Mouse (Mus musculus): Measurements from ENCODE around the gene Sipa1l1. TPM values are rescaled to one million over a fixed set of nuclear protein-coding genes. Genes with fewer than 3 reads are reported as not detected.

The Sipa1l1 gene
- polyA plus RNA-seq, 1 experiment from 2014 or later: 37.0 TPM

- Histone ChIP-seq H3K36me3 (no peaks in the 10 kb centered on the region), H3K27ac (no peak overlapping the region), H3K4me1 (peaks cover 33% of the 10 kb centered on the region), H3K27me3 (ENCODE audit: low read depth, poor library complexity, severe bottlenecking) (no peaks in the 10 kb centered on the region), H3K9me3 (replicated peaks) (no peaks in the 10 kb centered on the region), H3K4me3 (no peak overlapping the region)
- DNase-seq (ENCODE audit: low spot score): no peak
- 81% methylated on average over 3 of the region's 3 CpGs for WGBS
Measured at GRCm38 (mm10) chr12:82273503-82273902, 104.4 kb downstream of the Sipa1l1 start.

- no peak for DNase-seq (ENCODE audit: low spot score)
- Histone ChIP-seq H3K27me3 (ENCODE audit: low read depth, poor library complexity, severe bottlenecking) (no peaks in the 10 kb centered on the region), H3K27ac (no peak overlapping the region), H3K9me3 (replicated peaks) (no peaks in the 10 kb centered on the region), H3K36me3 (no peaks in the 10 kb centered on the region), H3K4me3 (no peak overlapping the region), H3K4me1 (peaks cover 28% of the 10 kb centered on the region)
- 79% methylated on average over 5 of the region's 5 CpGs for WGBS
Measured at GRCm38 (mm10) chr12:82274576-82274975, 105.5 kb downstream of the Sipa1l1 start.

- H3K36me3 ChIP-seq: no peaks in the 10 kb centered on the region
- H3K27me3 ChIP-seq (ENCODE audit: low read depth, poor library complexity, severe bottlenecking): no peaks in the 10 kb centered on the region
- no peak overlapping the region for H3K4me3 ChIP-seq
- 68% methylated on average over 5 of the region's 5 CpGs for WGBS
- no peak for DNase-seq (ENCODE audit: low spot score)
- no peak overlapping the region for H3K27ac ChIP-seq
- no peaks in the 10 kb centered on the region for H3K9me3 ChIP-seq (replicated peaks)
- H3K4me1 ChIP-seq: peaks cover 28% of the 10 kb centered on the region
Measured at GRCm38 (mm10) chr12:82275767-82276166, 106.6 kb downstream of the Sipa1l1 start.

- DNase-seq (ENCODE audit: low spot score): no peak
- Histone ChIP-seq H3K4me3 (no peak overlapping the region), H3K9me3 (replicated peaks) (no peaks in the 10 kb centered on the region), H3K36me3 (no peaks in the 10 kb centered on the region), H3K27ac (no peak overlapping the region), H3K27me3 (ENCODE audit: low read depth, poor library complexity, severe bottlenecking) (no peaks in the 10 kb centered on the region), H3K4me1 (peaks cover 28% of the 10 kb centered on the region)
- 89% methylated on average over 1 of the region's 1 CpGs for WGBS
Measured at GRCm38 (mm10) chr12:82276591-82276990, 107.5 kb downstream of the Sipa1l1 start.

- no peaks in the 10 kb centered on the region for H3K36me3 ChIP-seq
- H3K27ac ChIP-seq: no peak overlapping the region
- H3K4me1 ChIP-seq: no peaks in the 10 kb centered on the region
- no peak overlapping the region for H3K4me3 ChIP-seq
- no peaks in the 10 kb centered on the region for H3K9me3 ChIP-seq (replicated peaks)
- H3K27me3 ChIP-seq (ENCODE audit: low read depth, poor library complexity, severe bottlenecking): no peaks in the 10 kb centered on the region
- WGBS: 92% methylated on average over 5 of the region's 5 CpGs
- DNase-seq (ENCODE audit: low spot score): no peak
Measured at GRCm38 (mm10) chr12:82284617-82285016, 115.5 kb downstream of the Sipa1l1 start.

GRCm38 (mm10) chr12:82285018-82285417 lies 115.9 kb downstream of the Sipa1l1 start:
- no peak overlapping the region for H3K27ac ChIP-seq
- WGBS: 95% methylated on average over 2 of the region's 2 CpGs
- no peaks in the 10 kb centered on the region for H3K4me1 ChIP-seq
- no peaks in the 10 kb centered on the region for H3K36me3 ChIP-seq
- H3K27me3 ChIP-seq (ENCODE audit: low read depth, poor library complexity, severe bottlenecking): no peaks in the 10 kb centered on the region
- no peak overlapping the region for H3K4me3 ChIP-seq
- no peak for DNase-seq (ENCODE audit: low spot score)
- no peaks in the 10 kb centered on the region for H3K9me3 ChIP-seq (replicated peaks)

- no peaks in the 10 kb centered on the region for H3K4me1 ChIP-seq
- DNase-seq (ENCODE audit: low spot score): no peak
- H3K9me3 ChIP-seq (replicated peaks): no peaks in the 10 kb centered on the region
- WGBS: 79% methylated on average over 6 of the region's 6 CpGs
- H3K27ac ChIP-seq: no peak overlapping the region
- H3K4me3 ChIP-seq: no peak overlapping the region
- no peaks in the 10 kb centered on the region for H3K27me3 ChIP-seq (ENCODE audit: low read depth, poor library complexity, severe bottlenecking)
- H3K36me3 ChIP-seq: no peaks in the 10 kb centered on the region
Measured at GRCm38 (mm10) chr12:82286068-82286467, 116.9 kb downstream of the Sipa1l1 start.

GRCm38 (mm10) chr12:82286804-82287203 lies 117.7 kb downstream of the Sipa1l1 start:
- Histone ChIP-seq H3K4me3 (no peak overlapping the region), H3K27me3 (ENCODE audit: low read depth, poor library complexity, severe bottlenecking) (no peaks in the 10 kb centered on the region), H3K36me3 (no peaks in the 10 kb centered on the region), H3K4me1 (no peaks in the 10 kb centered on the region), H3K9me3 (replicated peaks) (no peaks in the 10 kb centered on the region), H3K27ac (no peak overlapping the region)
- WGBS: 80% methylated on average over 5 of the region's 5 CpGs
- DNase-seq (ENCODE audit: low spot score): no peak

- no peaks in the 10 kb centered on the region for H3K27me3 ChIP-seq (ENCODE audit: low read depth, poor library complexity, severe bottlenecking)
- WGBS: 94% methylated on average over 7 of the region's 7 CpGs
- DNase-seq (ENCODE audit: low spot score): no peak
- H3K4me1 ChIP-seq: no peaks in the 10 kb centered on the region
- no peak overlapping the region for H3K4me3 ChIP-seq
- H3K9me3 ChIP-seq (replicated peaks): no peaks in the 10 kb centered on the region
- H3K27ac ChIP-seq: no peak overlapping the region
- H3K36me3 ChIP-seq: peaks cover 3% of the 10 kb centered on the region; the same call in 1 of the 2 replicates
Measured at GRCm38 (mm10) chr12:82293545-82294247, 124.6 kb downstream of the Sipa1l1 start.

- H3K27ac ChIP-seq: no peak overlapping the region
- no peaks in the 10 kb centered on the region for H3K27me3 ChIP-seq (ENCODE audit: low read depth, poor library complexity, severe bottlenecking)
- 85% methylated on average over 10 of the region's 10 CpGs for WGBS
- H3K4me1 ChIP-seq: no peaks in the 10 kb centered on the region
- no peak for DNase-seq (ENCODE audit: low spot score)
- no peak overlapping the region for H3K4me3 ChIP-seq
- peaks cover 3% of the 10 kb centered on the region; the same call in 1 of the 2 replicates for H3K36me3 ChIP-seq
- H3K9me3 ChIP-seq (replicated peaks): no peaks in the 10 kb centered on the region
Measured at GRCm38 (mm10) chr12:82294906-82295887, 126.1 kb downstream of the Sipa1l1 start.

GRCm38 (mm10) chr12:82296276-82296675 lies 127.2 kb downstream of the Sipa1l1 start:
- H3K4me1 ChIP-seq: no peaks in the 10 kb centered on the region
- DNase-seq (ENCODE audit: low spot score): no peak
- no peak overlapping the region for H3K27ac ChIP-seq
- H3K36me3 ChIP-seq: peaks cover 3% of the 10 kb centered on the region; the same call in 1 of the 2 replicates
- no peaks in the 10 kb centered on the region for H3K27me3 ChIP-seq (ENCODE audit: low read depth, poor library complexity, severe bottlenecking)
- no peaks in the 10 kb centered on the region for H3K9me3 ChIP-seq (replicated peaks)
- no peak overlapping the region for H3K4me3 ChIP-seq
- 91% methylated on average over 2 of the region's 2 CpGs for WGBS

GRCm38 (mm10) chr12:82297196-82297595 lies 128.1 kb downstream of the Sipa1l1 start:
- no peaks in the 10 kb centered on the region for H3K9me3 ChIP-seq (replicated peaks)
- DNase-seq (ENCODE audit: low spot score): no peak
- no peaks in the 10 kb centered on the region for H3K4me1 ChIP-seq
- H3K27ac ChIP-seq: no peak overlapping the region
- H3K27me3 ChIP-seq (ENCODE audit: low read depth, poor library complexity, severe bottlenecking): no peaks in the 10 kb centered on the region
- WGBS: 84% methylated on average over 6 of the region's 6 CpGs
- no peak overlapping the region for H3K4me3 ChIP-seq
- peaks cover 3% of the 10 kb centered on the region; the same call in 1 of the 2 replicates for H3K36me3 ChIP-seq

All from limb, embryonic 10.5 days (tissue).